Mouse (Mus musculus): ENCODE results near the gene Vmn1r183. TPM values are rescaled to one million over a fixed set of nuclear protein-coding genes. Genes with fewer than 3 reads are reported as not detected.

Gene Vmn1r183
- polyA plus RNA-seq, 1 experiment from 2014 or later, result not detected

DNA sequence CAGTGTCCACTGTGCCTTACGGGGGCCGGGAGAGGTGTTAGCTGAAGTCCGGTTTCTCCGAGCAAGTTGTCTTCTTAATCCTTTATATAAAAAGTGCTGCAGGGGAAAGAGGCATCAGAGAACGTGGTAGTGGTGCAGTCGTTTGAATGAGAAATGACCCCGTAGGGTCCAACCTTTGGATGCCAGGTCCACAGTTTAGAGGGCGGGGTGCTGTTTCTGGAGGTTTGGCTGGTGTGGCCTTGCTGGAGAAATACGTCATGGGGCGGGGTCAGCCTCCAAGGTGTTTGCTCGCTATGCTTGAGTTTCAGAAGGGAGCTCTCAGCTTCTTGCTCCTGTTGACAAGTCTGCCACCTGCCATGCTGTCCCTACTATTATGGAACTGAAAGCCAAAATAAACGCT lies 59.9 kb downstream of the Vmn1r183 start:
- Histone ChIP-seq H3K9me3 (peaks cover 7% of the 10 kb centered on the region), H3K4me2 (peak overlapping the region; percentile 71), H3K27ac (peak overlapping the region; percentile 68), H3K9ac (peak overlapping the region; percentile 68), H3K36me3 (replicated peaks) (peaks cover 8% of the 10 kb centered on the region), H3K4me1 (peaks cover 6% of the 10 kb centered on the region; the same call in 1 of the 2 replicates), H3K4me3 (peak overlapping the region; percentile 73), H3K27me3 (replicated peaks) (no peaks in the 10 kb centered on the region)
- WGBS, result 15% methylated on average over 12 of the region's 12 CpGs
- no peak for ATAC-seq (replicated peaks)

Other genes starting within 250 kb of the Vmn1r183 start
- gene Vmn1r175, start 242.6 kb upstream of the Vmn1r183 start, polyA plus RNA-seq (2015; fragmentation: Nextera tagmentation; extraction: Ambion mirVana), result not detected in 2 replicates
- gene Vmn1r176, start 215.9 kb upstream of the Vmn1r183 start, polyA plus RNA-seq (2015; fragmentation: Nextera tagmentation; extraction: Ambion mirVana), result not detected in 2 replicates
- not detected in 2 replicates for gene Vmn1r177, start 186.8 kb upstream of the Vmn1r183 start, polyA plus RNA-seq (2015; fragmentation: Nextera tagmentation; extraction: Ambion mirVana)
- gene Vmn1r178, start 161.2 kb upstream of the Vmn1r183 start, polyA plus RNA-seq (2015; fragmentation: Nextera tagmentation; extraction: Ambion mirVana), result not detected in 2 replicates
- gene Vmn1r179, start 126.3 kb upstream of the Vmn1r183 start, polyA plus RNA-seq (2015; fragmentation: Nextera tagmentation; extraction: Ambion mirVana), result not detected in 2 replicates
- not detected in 2 replicates for gene Vmn1r180, start 102.6 kb upstream of the Vmn1r183 start, polyA plus RNA-seq (2015; fragmentation: Nextera tagmentation; extraction: Ambion mirVana)
- gene Vmn1r181, start 78.6 kb upstream of the Vmn1r183 start, polyA plus RNA-seq (2015; fragmentation: Nextera tagmentation; extraction: Ambion mirVana), result not detected in 2 replicates
- not detected in 2 replicates for gene V1rd19, start 51.6 kb upstream of the Vmn1r183 start, polyA plus RNA-seq (2015; fragmentation: Nextera tagmentation; extraction: Ambion mirVana)
- gene Zfp180, start 28.7 kb downstream of the Vmn1r183 start, polyA plus RNA-seq (2015; fragmentation: Nextera tagmentation; extraction: Ambion mirVana), result 40.1 and 44.1 TPM in 2 replicates
- 11.3 TPM in 2 replicates for gene Zfp112, start 59.1 kb downstream of the Vmn1r183 start, polyA plus RNA-seq (2015; fragmentation: Nextera tagmentation; extraction: Ambion mirVana)
- 26.1 and 26.3 TPM in 2 replicates for gene Zfp235, start 80.9 kb downstream of the Vmn1r183 start, polyA plus RNA-seq (2015; fragmentation: Nextera tagmentation; extraction: Ambion mirVana)
- 5.6 and 5.7 TPM in 2 replicates for gene Zfp114, start 121.8 kb downstream of the Vmn1r183 start, polyA plus RNA-seq (2015; fragmentation: Nextera tagmentation; extraction: Ambion mirVana)
- 5.4 and 6.9 TPM in 2 replicates for gene Zfp111, start 158.2 kb downstream of the Vmn1r183 start, polyA plus RNA-seq (2015; fragmentation: Nextera tagmentation; extraction: Ambion mirVana)
- gene Zfp109, start 184.3 kb downstream of the Vmn1r183 start, polyA plus RNA-seq (2015; fragmentation: Nextera tagmentation; extraction: Ambion mirVana), result 5.2 and 5.9 TPM in 2 replicates
- 7.0 and 7.9 TPM in 2 replicates for gene Zfp108, start 201.5 kb downstream of the Vmn1r183 start, polyA plus RNA-seq (2015; fragmentation: Nextera tagmentation; extraction: Ambion mirVana)
- gene Zfp93, start 217.2 kb downstream of the Vmn1r183 start, polyA plus RNA-seq (2015; fragmentation: Nextera tagmentation; extraction: Ambion mirVana), result 8.3 and 9.6 TPM in 2 replicates
- gene Zfp61, start 248.0 kb downstream of the Vmn1r183 start, polyA plus RNA-seq (2015; fragmentation: Nextera tagmentation; extraction: Ambion mirVana), result 47.2 and 48.6 TPM in 2 replicates

All from midbrain, embryonic 15.5 days (tissue).